8 mouse cellular contexts compared by ENCODE assay signal in the genomic region with DNA sequence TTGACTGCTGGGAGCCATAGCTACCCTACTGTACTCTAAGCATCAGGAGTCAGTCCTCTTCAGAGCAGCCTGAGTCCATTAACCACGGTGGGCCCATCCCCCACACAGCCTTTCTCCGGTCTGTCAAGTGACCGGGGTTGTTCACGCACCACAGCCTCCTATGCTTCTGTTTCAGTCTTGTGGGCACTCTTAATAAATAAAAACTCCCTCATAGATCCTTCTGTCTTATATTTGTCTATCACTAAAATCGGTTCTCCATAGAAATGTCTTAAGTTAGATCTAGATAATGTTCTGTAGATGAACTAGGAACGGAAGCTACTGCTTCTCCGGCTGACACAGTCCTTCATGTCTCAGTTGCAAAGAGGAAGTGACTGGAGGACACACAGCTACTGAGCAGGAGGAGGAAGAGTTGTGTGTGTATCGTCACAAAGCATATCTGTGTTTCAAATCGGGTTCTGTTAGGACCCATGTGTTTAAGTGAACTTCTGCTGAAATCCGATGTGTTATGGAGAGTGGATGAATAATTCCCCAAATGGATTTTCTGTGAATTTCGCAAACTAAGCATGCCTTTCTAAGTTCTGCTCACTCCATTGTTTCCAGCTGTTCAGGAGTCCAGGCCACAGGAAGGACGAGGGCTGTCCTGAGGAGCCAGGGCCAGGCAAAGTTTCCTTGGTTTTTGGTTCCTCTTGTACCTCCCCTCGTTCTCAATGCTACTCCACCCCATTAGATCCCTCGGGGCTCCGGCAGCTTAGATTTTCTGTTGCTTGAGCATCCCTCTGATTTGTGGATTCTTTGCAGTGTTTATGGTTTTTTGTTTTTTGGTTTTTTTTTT.
DNase-seq lines count a peak whose midpoint lies in the region; TF ChIP-seq lines count a peak whose summit lies in the region.
"Had no signal": no experiment of that assay in that cellular context is flagged by ENCODE, and none has a peak within 500 bp of the region (broad histone marks: within the 10 kb centered on the region; RNA-seq: fewer than 3 reads in every experiment).

No protein-coding gene starts in this region.

- no peaks in the 10 kb centered on the region for H3K79me2 ChIP-seq in MEL (ENCODE audit: control insufficient read depth, insufficient read depth, low read length, poor library complexity)

- peak in 1 of 2 experiments; percentile 70; a peak in 2 of 4 replicates for TF ChIP-seq POLR2A in MEL (IDR thresholded peaks at IDR 0.05; ENCODE audit: control insufficient read depth in 1 of 2, insufficient read depth in 1 of 2, low read depth in 1 of 2, low read length in 2 of 2, poor library complexity in 1 of 2)

- peak; percentile 59 to 69; a peak in 3 of 4 replicates for TF ChIP-seq EP300 in MEL (IDR thresholded peaks at IDR 0.05; ENCODE audit: low read depth in 1 of 2, low read length in 2 of 2)

- H3K36me3 ChIP-seq in MEL (ENCODE audit: control insufficient read depth in 1 of 2, insufficient read depth in 2 of 2, low read length in 2 of 2), result peaks cover 0 to 26% of the 10 kb centered on the region in 2 experiments; a peak in 2 of 4 replicates
- H3K36me3 ChIP-seq: neural tube, embryonic 12.5 days had no signal

- H3K4me1 ChIP-seq in MEL (ENCODE audit: control insufficient read depth in 1 of 2, insufficient read depth in 2 of 2, low read length in 2 of 2), result peaks cover 13 to 40% of the 10 kb centered on the region in 2 experiments

- no peak for TF ChIP-seq CTCF in MEL (IDR thresholded peaks at IDR 0.05 in 2 of 3, conservative IDR thresholded peaks at IDR 0.05 in 1 of 3; ENCODE audit: control insufficient read depth in 1 of 3, insufficient read depth in 1 of 3, low read depth in 2 of 3, low read length in 3 of 3, poor library complexity in 1 of 3, severe bottlenecking in 1 of 3)

- H3K9me3 ChIP-seq in MEL (replicated peaks; ENCODE audit: insufficient read depth, low read length), result no peaks in the 10 kb centered on the region
- H3K9me3 ChIP-seq: neural tube, embryonic 12.5 days had no signal

- peak overlapping the region; percentile 16 to 38; a peak in 3 of 4 replicates for H3K4me3 ChIP-seq in MEL (ENCODE audit: control insufficient read depth in 1 of 2, insufficient read depth in 1 of 2, low read depth in 2 of 2, low read length in 2 of 2)
- H3K4me3 ChIP-seq: neural tube, embryonic 12.5 days had no signal

- TF ChIP-seq RAD21 in MEL (IDR thresholded peaks at IDR 0.05; ENCODE audit: low read depth, low read length), result no peak

- H3K9ac ChIP-seq in MEL (ENCODE audit: control insufficient read depth, low read depth, low read length, poor library complexity, severe bottlenecking), result peak overlapping the region; percentile 41
- H3K9ac ChIP-seq: neural tube, embryonic 12.5 days had no signal

- peak overlapping the region; percentile 79 for H3K27ac ChIP-seq in MEL (ENCODE audit: control insufficient read depth, low read depth, low read length)
- H3K27ac ChIP-seq: neural tube, embryonic 12.5 days had no signal

- DNase-seq in B cell, adult 2 months, result peak; percentile 82 to 83
- peak; percentile 88 for DNase-seq in MEL (ENCODE audit: low read depth, low spot score)
- DNase-seq in heart, adult 8-10 months (ENCODE audit: low spot score), result peak; percentile 46
- DNase-seq in kidney, postnatal 14 days, result peak; percentile 65
- peak; percentile 23 to 47 for DNase-seq in spleen, adult 18-20 months
- no peak for DNase-seq in ovary, postnatal 14 days (ENCODE audit: low spot score)
- DNase-seq in Muller cell, postnatal 12 days (ENCODE audit: inconsistent ontology term), result no peak

- H3K27me3 ChIP-seq in MEL (ENCODE audit: control insufficient read depth in 1 of 2, insufficient read depth in 2 of 2, low read length in 2 of 2), result no peaks in the 10 kb centered on the region
- H3K27me3 ChIP-seq: neural tube, embryonic 12.5 days had no signal

TF ChIP-seq in MEL, 35 proteins besides CTCF, POLR2A, EP300 and RAD21:
- peak; percentile 65 for TF ChIP-seq CHD2 (IDR thresholded peaks at IDR 0.05; ENCODE audit: low read length)
- no peak for TF ChIP-seq NRF1 (IDR thresholded peaks at IDR 0.05; ENCODE audit: insufficient read depth, low read depth, low read length, poor library complexity, severe bottlenecking)
- no peak for TF ChIP-seq MEF2A (IDR thresholded peaks at IDR 0.05; ENCODE audit: extremely low read depth, insufficient replicate concordance, low read depth, low read length, poor library complexity, severe bottlenecking)
- peak; percentile 17; the same call in 1 of the 2 replicates for TF ChIP-seq RCOR1 (IDR thresholded peaks at IDR 0.05; ENCODE audit: low read depth, low read length)
- peak; percentile 80; the same call in 1 of the 2 replicates for TF ChIP-seq GATA1 (IDR thresholded peaks at IDR 0.05; ENCODE audit: low read depth, low read length)
- peak; percentile 85 for TF ChIP-seq TBP (IDR thresholded peaks at IDR 0.05; ENCODE audit: low read depth, low read length)
- 0 out of 2 replicates have a peak, but pooled peaks have one; percentile 18 for TF ChIP-seq USF1 (IDR thresholded peaks at IDR 0.05; ENCODE audit: low read depth, low read length)
- no peak for TF ChIP-seq USF2 (IDR thresholded peaks at IDR 0.05; ENCODE audit: borderline replicate concordance in 1 of 2, insufficient read depth in 1 of 2, low read depth in 1 of 2, low read length in 2 of 2)
- TF ChIP-seq POLR2AphosphoS5 (IDR thresholded peaks at IDR 0.05; ENCODE audit: borderline replicate concordance, low read depth, low read length), result no peak
- peak; percentile 43; the same call in 1 of the 2 replicates for TF ChIP-seq NELFE (IDR thresholded peaks at IDR 0.05; ENCODE audit: low read depth, low read length)
- no peak for TF ChIP-seq TAL1 (IDR thresholded peaks at IDR 0.05; ENCODE audit: low read length)
- peak; percentile 73 for TF ChIP-seq MXI1 (IDR thresholded peaks at IDR 0.05; ENCODE audit: low read depth, low read length)
- TF ChIP-seq ETS1 (IDR thresholded peaks at IDR 0.05; ENCODE audit: low read depth, low read length), result peak; percentile 72
- TF ChIP-seq MAX (IDR thresholded peaks at IDR 0.05; ENCODE audit: low read length), result peak; percentile 56
- TF ChIP-seq TCF12 (IDR thresholded peaks at IDR 0.05; ENCODE audit: low read depth, low read length), result peak; percentile 48; the same call in 1 of the 2 replicates
- no peak for TF ChIP-seq GABPA (IDR thresholded peaks at IDR 0.05; ENCODE audit: low read depth, low read length)
- TF ChIP-seq HCFC1 (IDR thresholded peaks at IDR 0.05; ENCODE audit: low read depth, low read length), result peak; percentile 76
- TF ChIP-seq ZKSCAN1 (IDR thresholded peaks at IDR 0.05; ENCODE audit: low read depth, low read length), result no peak
- peak; percentile 85 for TF ChIP-seq SIN3A (IDR thresholded peaks at IDR 0.05; ENCODE audit: low read length)
- no peak for TF ChIP-seq MAFK (IDR thresholded peaks at IDR 0.05; ENCODE audit: borderline replicate concordance, low read depth, low read length)
- TF ChIP-seq BHLHE40 (IDR thresholded peaks at IDR 0.05; ENCODE audit: borderline replicate concordance, low read depth, low read length), result peak; percentile 27; the same call in 1 of the 2 replicates
- TF ChIP-seq KAT2A (conservative IDR thresholded peaks at IDR 0.05; ENCODE audit: low read depth, low read length), result no peak
- no peak for TF ChIP-seq JUND (IDR thresholded peaks at IDR 0.05; ENCODE audit: low read depth, low read length)
- no peak for TF ChIP-seq UBTF (IDR thresholded peaks at IDR 0.05; ENCODE audit: borderline replicate concordance, insufficient read depth, low read depth, low read length)
- TF ChIP-seq CHD1 (IDR thresholded peaks at IDR 0.05; ENCODE audit: low read depth, low read length), result no peak
- peak; percentile 30; the same call in 1 of the 2 replicates for TF ChIP-seq ZNF384 (IDR thresholded peaks at IDR 0.05; ENCODE audit: low read depth, low read length)
- TF ChIP-seq MYC (IDR thresholded peaks at IDR 0.05; ENCODE audit: low read depth, low read length), result 0 out of 2 replicates have a peak, but pooled peaks have one; percentile 63
- TF ChIP-seq ZC3H11A (IDR thresholded peaks at IDR 0.05; ENCODE audit: low read depth, low read length), result no peak
- peak; percentile 63; the same call in 1 of the 2 replicates for TF ChIP-seq MAZ (IDR thresholded peaks at IDR 0.05; ENCODE audit: low read depth, low read length)
- no peak for TF ChIP-seq SMC3 (IDR thresholded peaks at IDR 0.05; ENCODE audit: low read depth, low read length)
- TF ChIP-seq POLR2AphosphoS2 (IDR thresholded peaks at IDR 0.05; ENCODE audit: low read length), result peak; percentile 46; the same call in 1 of the 2 replicates
- TF ChIP-seq E2F4 (IDR thresholded peaks at IDR 0.05; ENCODE audit: borderline replicate concordance, low read depth, low read length), result no peak
- TF ChIP-seq MYB (IDR thresholded peaks at IDR 0.05; ENCODE audit: low read depth, low read length), result no peak
- TF ChIP-seq ZMIZ1 (IDR thresholded peaks at IDR 0.05; ENCODE audit: low read depth, low read length), result no peak
- TF ChIP-seq ELF1 (IDR thresholded peaks at IDR 0.05; ENCODE audit: low read depth, low read length), result peak; percentile 73
TF ChIP-seq in MEL: peak in this region for 18.

Comparison
In these comparisons a context has a peak if more than half of its experiments do, and no peak if none do; other contexts are left out.
1. DNase-seq: peak in B cell, adult 2 months (2 of 2), MEL (single experiment), heart, adult 8-10 months (single experiment), kidney, postnatal 14 days (single experiment) and spleen, adult 18-20 months (2 of 2); none in ovary, postnatal 14 days (single experiment) and Muller cell, postnatal 12 days (single experiment).